Mouse (Mus musculus): ENCODE measurements around the gene Dtnbp1. TPM values are rescaled to one million over a fixed set of nuclear protein-coding genes. Genes with fewer than 3 reads are reported as not detected.

Dtnbp1 gene
- polyA plus RNA-seq, 1 experiment: 97.8 TPM

- no peak for TF ChIP-seq MYOG (IDR thresholded peaks at IDR 0.05; ENCODE audit: control insufficient read depth, extremely low read depth, insufficient read length)
- TF ChIP-seq CTCF (IDR thresholded peaks at IDR 0.05; ENCODE audit: control insufficient read depth, insufficient read depth, insufficient read length): no peak
- TF ChIP-seq CEBPB (IDR thresholded peaks at IDR 0.05; ENCODE audit: low read depth): no peak
- no peak for TF ChIP-seq MAX (IDR thresholded peaks at IDR 0.05)
- TF ChIP-seq FOSL1 (IDR thresholded peaks at IDR 0.05; ENCODE audit: insufficient read depth, low read length, poor library complexity, severe bottlenecking): no peak
- no peak for TF ChIP-seq USF1 (IDR thresholded peaks at IDR 0.05; ENCODE audit: low read depth)
- TF ChIP-seq MYOD1 (IDR thresholded peaks at IDR 0.05; ENCODE audit: control insufficient read depth, insufficient read length, low read depth): no peak
- no peaks in the 10 kb centered on the region for H3K36me3 ChIP-seq (ENCODE audit: control insufficient read depth, insufficient read depth)
Observed at GRCm38 (mm10) chr13:45036417-45036816, 34.5 kb upstream of the Dtnbp1 start.

GRCm38 (mm10) chr13:45034759-45035158, 32.8 kb upstream of the Dtnbp1 start:
- TF ChIP-seq FOSL1 (IDR thresholded peaks at IDR 0.05; ENCODE audit: insufficient read depth, low read length, poor library complexity, severe bottlenecking): no peak
- TF ChIP-seq CEBPB (IDR thresholded peaks at IDR 0.05; ENCODE audit: low read depth): no peak
- TF ChIP-seq MYOD1 (IDR thresholded peaks at IDR 0.05; ENCODE audit: control insufficient read depth, insufficient read length, low read depth): no peak
- TF ChIP-seq CTCF (IDR thresholded peaks at IDR 0.05; ENCODE audit: control insufficient read depth, insufficient read depth, insufficient read length): no peak
- no peak for TF ChIP-seq USF1 (IDR thresholded peaks at IDR 0.05; ENCODE audit: low read depth)
- no peak for TF ChIP-seq MAX (IDR thresholded peaks at IDR 0.05)
- TF ChIP-seq MYOG (IDR thresholded peaks at IDR 0.05; ENCODE audit: control insufficient read depth, extremely low read depth, insufficient read length): no peak
- no peak overlapping the region for H3ac ChIP-seq (ENCODE audit: control insufficient read depth, insufficient read length, low read depth)
- H3K27me3 ChIP-seq (ENCODE audit: control insufficient read depth, insufficient read depth, insufficient read length): no peaks in the 10 kb centered on the region
- no peaks in the 10 kb centered on the region for H3K79me3 ChIP-seq (ENCODE audit: low read depth)
- H3K36me3 ChIP-seq (ENCODE audit: control insufficient read depth, insufficient read depth): no peaks in the 10 kb centered on the region
- no peak overlapping the region for H3K4me3 ChIP-seq (ENCODE audit: insufficient read depth, poor library complexity, severe bottlenecking)
- H3K79me2 ChIP-seq (ENCODE audit: control insufficient read depth, insufficient read depth): no peaks in the 10 kb centered on the region

More at GRCm38 (mm10) chr13:45036417-45036816, 34.5 kb upstream of the Dtnbp1 start:
- no peaks in the 10 kb centered on the region for H3K27me3 ChIP-seq (ENCODE audit: control insufficient read depth, insufficient read depth, insufficient read length)
- H3K4me3 ChIP-seq (ENCODE audit: insufficient read depth, poor library complexity, severe bottlenecking): no peak overlapping the region
- H3K79me2 ChIP-seq (ENCODE audit: control insufficient read depth, insufficient read depth): no peaks in the 10 kb centered on the region
- no peak overlapping the region for H3ac ChIP-seq (ENCODE audit: control insufficient read depth, insufficient read length, low read depth)
- H3K79me3 ChIP-seq (ENCODE audit: low read depth): no peaks in the 10 kb centered on the region

GRCm38 (mm10) chr13:45033360-45033759, 31.4 kb upstream of the Dtnbp1 start:
- Histone ChIP-seq H3K4me3 (ENCODE audit: insufficient read depth, poor library complexity, severe bottlenecking) (no peak overlapping the region), H3K79me3 (ENCODE audit: low read depth) (no peaks in the 10 kb centered on the region), H3K36me3 (ENCODE audit: control insufficient read depth, insufficient read depth) (no peaks in the 10 kb centered on the region), H3ac (ENCODE audit: control insufficient read depth, insufficient read length, low read depth) (no peak overlapping the region), H3K27me3 (ENCODE audit: control insufficient read depth, insufficient read depth, insufficient read length) (no peaks in the 10 kb centered on the region), H3K79me2 (ENCODE audit: control insufficient read depth, insufficient read depth) (no peaks in the 10 kb centered on the region)
- TF ChIP-seq MYOD1 (IDR thresholded peaks at IDR 0.05; ENCODE audit: control insufficient read depth, insufficient read length, low read depth) (no peak), FOSL1 (IDR thresholded peaks at IDR 0.05; ENCODE audit: insufficient read depth, low read length, poor library complexity, severe bottlenecking) (no peak), CTCF (IDR thresholded peaks at IDR 0.05; ENCODE audit: control insufficient read depth, insufficient read depth, insufficient read length) (no peak), MYOG (IDR thresholded peaks at IDR 0.05; ENCODE audit: control insufficient read depth, extremely low read depth, insufficient read length) (no peak)

- no peaks in the 10 kb centered on the region for H3K79me2 ChIP-seq (ENCODE audit: control insufficient read depth, insufficient read depth)
- TF ChIP-seq USF1 (IDR thresholded peaks at IDR 0.05; ENCODE audit: low read depth) (no peak), FOSL1 (IDR thresholded peaks at IDR 0.05; ENCODE audit: insufficient read depth, low read length, poor library complexity, severe bottlenecking) (no peak)
- no peaks in the 10 kb centered on the region for H3K79me3 ChIP-seq (ENCODE audit: low read depth)
Observed at GRCm38 (mm10) chr13:45032484-45032883, 30.5 kb upstream of the Dtnbp1 start.

GRCm38 (mm10) chr13:45031748-45032147, 29.8 kb upstream of the Dtnbp1 start:
- Histone ChIP-seq H3K27me3 (ENCODE audit: control insufficient read depth, insufficient read depth, insufficient read length) (no peaks in the 10 kb centered on the region), H3ac (ENCODE audit: control insufficient read depth, insufficient read length, low read depth) (no peak overlapping the region), H3K79me3 (ENCODE audit: low read depth) (no peaks in the 10 kb centered on the region), H3K36me3 (ENCODE audit: control insufficient read depth, insufficient read depth) (no peaks in the 10 kb centered on the region), H3K4me3 (ENCODE audit: insufficient read depth, poor library complexity, severe bottlenecking) (no peak overlapping the region), H3K79me2 (ENCODE audit: control insufficient read depth, insufficient read depth) (no peaks in the 10 kb centered on the region)
- TF ChIP-seq CTCF (IDR thresholded peaks at IDR 0.05; ENCODE audit: control insufficient read depth, insufficient read depth, insufficient read length) (no peak), USF1 (IDR thresholded peaks at IDR 0.05; ENCODE audit: low read depth) (no peak), MYOG (IDR thresholded peaks at IDR 0.05; ENCODE audit: control insufficient read depth, extremely low read depth, insufficient read length) (no peak), CEBPB (IDR thresholded peaks at IDR 0.05; ENCODE audit: low read depth) (no peak), FOSL1 (IDR thresholded peaks at IDR 0.05; ENCODE audit: insufficient read depth, low read length, poor library complexity, severe bottlenecking) (no peak), MYOD1 (IDR thresholded peaks at IDR 0.05; ENCODE audit: control insufficient read depth, insufficient read length, low read depth) (no peak), MAX (IDR thresholded peaks at IDR 0.05) (no peak)

More at GRCm38 (mm10) chr13:45032484-45032883, 30.5 kb upstream of the Dtnbp1 start:
- Histone ChIP-seq H3K36me3 (ENCODE audit: control insufficient read depth, insufficient read depth) (no peaks in the 10 kb centered on the region), H3ac (ENCODE audit: control insufficient read depth, insufficient read length, low read depth) (no peak overlapping the region), H3K4me3 (ENCODE audit: insufficient read depth, poor library complexity, severe bottlenecking) (no peak overlapping the region), H3K27me3 (ENCODE audit: control insufficient read depth, insufficient read depth, insufficient read length) (no peaks in the 10 kb centered on the region)

- Histone ChIP-seq H3K27me3 (ENCODE audit: control insufficient read depth, insufficient read depth, insufficient read length) (no peaks in the 10 kb centered on the region), H3K36me3 (ENCODE audit: control insufficient read depth, insufficient read depth) (no peaks in the 10 kb centered on the region), H3ac (ENCODE audit: control insufficient read depth, insufficient read length, low read depth) (no peak overlapping the region), H3K79me3 (ENCODE audit: low read depth) (no peaks in the 10 kb centered on the region), H3K79me2 (ENCODE audit: control insufficient read depth, insufficient read depth) (no peaks in the 10 kb centered on the region), H3K4me3 (ENCODE audit: insufficient read depth, poor library complexity, severe bottlenecking) (no peak overlapping the region)
- TF ChIP-seq FOSL1 (IDR thresholded peaks at IDR 0.05; ENCODE audit: insufficient read depth, low read length, poor library complexity, severe bottlenecking) (no peak), USF1 (IDR thresholded peaks at IDR 0.05; ENCODE audit: low read depth) (no peak), MYOG (IDR thresholded peaks at IDR 0.05; ENCODE audit: control insufficient read depth, extremely low read depth, insufficient read length) (no peak), CTCF (IDR thresholded peaks at IDR 0.05; ENCODE audit: control insufficient read depth, insufficient read depth, insufficient read length) (no peak), MYOD1 (IDR thresholded peaks at IDR 0.05; ENCODE audit: control insufficient read depth, insufficient read length, low read depth) (no peak), CEBPB (IDR thresholded peaks at IDR 0.05; ENCODE audit: low read depth) (no peak), MAX (IDR thresholded peaks at IDR 0.05) (no peak)
Observed at GRCm38 (mm10) chr13:45031314-45031713, 29.4 kb upstream of the Dtnbp1 start.

All from C2C12 (cell line).